Mouse (Mus musculus): Measurements from ENCODE around the gene F930015N05Rik.

GRCm38 (mm10) chr11:64445227-64445626 lies 8.8 kb upstream of the F930015N05Rik start:
- TF ChIP-seq POLR2A (IDR thresholded peaks at IDR 0.05; ENCODE audit: low read depth, low read length), result no peak
- TF ChIP-seq CTCF (IDR thresholded peaks at IDR 0.05; ENCODE audit: extremely low read depth, insufficient read depth, insufficient read length, insufficient replicate concordance), result no peak
